Mouse (Mus musculus): ENCODE measurements around the gene Anapc15.
"Not testable (repeated sequence)": the region's sequence is repeated elsewhere in the genome, so short reads cannot be mapped to it uniquely, and the experiment has no call there.

The Anapc15 gene

GRCm38 (mm10) chr7:101900331-101901097 lies 37.0 kb downstream of the Anapc15 start:
- no peak for DNase-seq

DNA sequence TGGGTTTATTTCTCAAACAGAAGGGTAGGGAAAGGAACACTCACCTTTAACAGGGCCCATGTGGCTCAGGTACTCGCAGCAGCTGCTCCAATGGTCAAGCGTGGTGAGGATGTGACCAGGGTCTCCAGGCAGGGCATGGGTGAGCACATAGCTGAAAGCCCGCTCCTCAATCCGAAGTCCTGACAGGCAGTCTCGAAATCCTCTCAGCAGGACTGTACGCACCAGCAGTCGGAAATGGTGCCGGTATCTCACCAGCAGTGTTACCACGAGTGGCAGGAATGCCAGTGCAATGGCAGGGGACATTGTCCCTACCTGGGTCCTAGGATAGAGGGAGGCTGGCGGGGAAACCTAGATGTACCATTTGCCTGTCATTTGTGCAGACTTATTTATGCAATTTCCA lies 38.5 kb downstream of the Anapc15 start:
- no peak for DNase-seq

GRCm38 (mm10) chr7:101902846-101903245 lies 39.3 kb downstream of the Anapc15 start:
- no peak for DNase-seq

GRCm38 (mm10) chr7:101905561-101906286 lies 42.2 kb downstream of the Anapc15 start, which contains the start of gene Lamtor1:
Lamtor1 (plus strand) TSS chr7:101905904.
- DNase-seq = peak; percentile 99 to 100

- DNase-seq = no peak
Measured at GRCm38 (mm10) chr7:101906287-101906681, 42.8 kb downstream of the Anapc15 start, which contains the start of gene Tomt. Tomt (minus strand) TSS chr7:101906359.

DNA sequence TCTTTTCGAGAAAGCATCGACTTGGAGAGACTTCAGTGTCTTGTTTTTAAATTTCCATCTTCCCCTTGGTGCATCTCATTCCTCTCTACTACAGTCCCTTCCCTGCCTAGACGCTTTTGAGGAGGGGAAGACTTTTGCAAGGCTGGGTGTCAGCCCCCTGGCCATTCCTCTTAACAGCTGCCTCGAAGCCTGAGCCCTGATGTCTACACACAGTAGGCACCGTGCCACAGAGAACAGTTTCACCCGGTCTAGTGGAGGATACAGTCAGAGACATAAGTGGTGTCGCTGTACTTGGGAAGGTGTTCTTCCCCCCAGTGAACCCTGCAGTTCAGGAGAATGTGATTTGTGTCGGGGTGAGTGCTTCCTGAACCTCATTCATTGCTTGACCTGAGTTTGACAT lies 43.2 kb downstream of the Anapc15 start:
- DNase-seq = peak in 1 of 2 experiments; percentile 40

DNA sequence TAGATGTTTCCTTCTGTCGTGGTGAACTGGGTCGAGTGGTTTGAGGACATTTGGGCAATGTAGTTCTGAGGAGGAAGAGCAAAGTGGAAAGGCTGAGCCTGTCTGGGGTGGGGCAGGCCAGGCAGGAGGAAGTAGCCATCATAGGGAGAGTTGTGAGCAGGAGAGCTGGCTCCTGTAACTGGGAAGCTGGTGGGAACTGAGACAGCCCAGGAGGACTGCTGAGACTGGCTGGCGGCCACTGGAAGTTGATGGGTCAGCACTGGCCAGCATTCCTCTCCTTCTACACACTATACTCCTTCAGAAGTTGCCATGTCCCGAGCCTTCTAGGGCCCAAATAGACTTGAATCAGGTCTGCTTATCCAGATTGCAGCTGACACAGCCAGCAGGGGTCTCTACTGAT lies 44.9 kb downstream of the Anapc15 start:
- no peak for DNase-seq

DNA sequence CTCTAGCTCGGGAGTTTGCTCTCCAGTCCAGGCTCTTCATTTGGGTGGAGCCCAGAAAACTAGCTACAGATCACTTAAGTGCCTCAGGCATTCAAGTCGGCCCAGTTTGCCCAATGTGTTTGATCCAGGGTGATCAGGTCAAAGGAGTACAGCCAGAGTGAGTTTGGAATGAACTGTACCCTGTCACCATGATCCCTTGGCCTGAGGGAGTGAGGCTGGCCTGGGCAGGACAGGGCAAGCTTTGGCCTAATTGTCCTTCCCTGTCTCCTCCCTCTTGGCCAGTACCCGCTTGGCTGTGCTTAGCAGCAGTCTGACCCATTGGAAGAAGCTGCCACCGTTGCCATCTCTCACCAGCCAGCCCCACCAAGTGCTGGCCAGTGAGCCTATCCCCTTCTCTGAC lies 46.6 kb downstream of the Anapc15 start:
- no peak for DNase-seq

- no peak for DNase-seq
Measured at GRCm38 (mm10) chr7:101911982-101912381, 48.5 kb downstream of the Anapc15 start.

- peak; percentile 84 to 86 for DNase-seq
Measured at GRCm38 (mm10) chr7:101918071-101918470, 54.6 kb downstream of the Anapc15 start.

- not testable (repeated sequence) for DNase-seq
Measured at GRCm38 (mm10) chr7:101925892-101926291, 62.4 kb downstream of the Anapc15 start.

GRCm38 (mm10) chr7:101928093-101928492 lies 64.6 kb downstream of the Anapc15 start:
- no peak for DNase-seq

DNA sequence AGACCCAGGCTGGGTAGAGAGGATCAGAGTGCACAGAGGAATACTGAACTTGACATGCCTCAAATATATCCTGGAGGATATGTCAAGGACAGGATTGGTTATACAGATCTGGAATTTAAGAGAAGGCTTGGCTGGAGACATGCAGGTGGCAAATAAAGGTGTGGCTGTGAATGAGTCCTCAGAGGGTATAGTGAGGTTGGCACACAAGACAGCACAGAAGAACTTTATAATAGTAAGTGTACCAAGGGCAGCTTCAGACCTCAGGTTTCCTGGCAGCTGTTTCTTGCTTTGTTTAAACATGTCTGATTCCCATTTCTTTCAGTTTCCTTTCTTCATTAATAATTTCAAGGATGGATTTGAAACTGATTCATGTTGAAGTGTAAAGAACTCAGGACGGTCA lies 69.0 kb downstream of the Anapc15 start:
- no peak for DNase-seq

GRCm38 (mm10) chr7:101933300-101933699 lies 69.8 kb downstream of the Anapc15 start:
- DNase-seq = peak in 1 of 2 experiments; percentile 37

GRCm38 (mm10) chr7:101933751-101934240 lies 70.3 kb downstream of the Anapc15 start, which contains the start of the genes Lrrc51 and Numa1:
Lrrc51 (minus strand) TSS chr7:101933895.
Numa1 (plus strand) TSS chr7:101934111.
- peak; percentile 95 to 97 for DNase-seq

- DNase-seq = peak; percentile 14 to 25
Measured at GRCm38 (mm10) chr7:101935957-101936356, 72.4 kb downstream of the Anapc15 start.

GRCm38 (mm10) chr7:101936996-101937395 lies 73.5 kb downstream of the Anapc15 start:
- no peak for DNase-seq

DNA sequence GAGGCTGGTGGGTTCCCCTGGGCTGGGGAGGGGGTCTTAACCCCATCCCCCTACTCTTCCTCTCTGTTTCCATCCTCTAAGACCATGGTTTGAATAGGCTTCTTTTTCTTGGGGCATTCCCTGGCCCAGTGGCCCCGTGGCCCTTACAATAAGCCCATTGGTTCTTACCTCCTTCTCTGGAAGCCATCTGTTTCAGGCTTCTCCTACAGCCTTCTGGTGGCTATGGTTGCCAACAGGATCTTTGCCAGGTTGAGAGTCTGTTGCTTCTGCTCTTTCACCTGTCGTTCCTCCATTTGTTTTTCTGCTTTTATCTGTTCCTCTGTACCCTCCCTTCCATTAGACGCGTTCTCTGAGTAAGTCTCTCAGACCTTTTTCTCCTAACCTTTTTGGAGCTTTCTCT lies 74.1 kb downstream of the Anapc15 start:
- peak; percentile 93 to 94 for DNase-seq

DNA sequence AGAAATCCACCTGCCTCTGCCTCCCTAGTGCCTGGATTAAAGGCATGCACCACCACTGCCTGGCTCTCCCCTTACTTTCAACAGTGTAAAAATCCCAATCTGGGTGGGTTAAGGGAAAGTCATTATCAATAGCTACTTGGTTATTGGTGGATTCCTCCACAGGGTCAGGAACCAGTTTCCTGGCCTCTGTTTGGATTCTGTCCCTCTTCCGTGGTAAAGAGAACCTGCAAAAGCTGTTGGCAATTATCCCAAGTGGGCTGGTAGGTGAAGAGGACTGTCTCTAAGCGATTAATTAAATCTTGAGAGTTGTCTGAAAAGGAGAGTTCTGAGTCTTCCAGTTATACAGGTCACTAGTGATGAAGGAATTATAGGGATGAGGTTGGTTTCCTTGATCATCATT lies 74.8 kb downstream of the Anapc15 start:
- DNase-seq = peak in 1 of 2 experiments; percentile 42

DNA sequence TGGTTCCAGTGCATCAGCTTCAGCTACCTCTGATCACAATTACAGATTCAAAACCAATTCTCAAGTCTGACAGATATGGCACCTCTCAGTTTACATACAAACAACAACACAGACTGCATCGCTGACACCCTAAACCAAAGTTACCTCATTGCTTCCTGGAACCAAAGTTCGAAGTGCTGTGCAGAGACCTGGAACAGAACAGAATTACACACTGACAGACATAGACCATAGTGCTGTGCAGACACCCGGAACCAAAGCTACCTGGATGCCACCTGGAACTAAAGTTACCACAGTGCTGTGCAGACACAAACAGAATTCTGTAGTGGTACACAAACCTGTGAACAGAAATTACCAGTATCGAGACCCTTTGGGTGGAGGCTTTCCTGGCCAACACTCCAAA lies 76.2 kb downstream of the Anapc15 start:
- no peak for DNase-seq

- DNase-seq = not testable (repeated sequence)
Measured at GRCm38 (mm10) chr7:101949008-101949407, 85.5 kb downstream of the Anapc15 start.
